ENCODE assay signal across 8 mouse cellular contexts in the genomic region with DNA sequence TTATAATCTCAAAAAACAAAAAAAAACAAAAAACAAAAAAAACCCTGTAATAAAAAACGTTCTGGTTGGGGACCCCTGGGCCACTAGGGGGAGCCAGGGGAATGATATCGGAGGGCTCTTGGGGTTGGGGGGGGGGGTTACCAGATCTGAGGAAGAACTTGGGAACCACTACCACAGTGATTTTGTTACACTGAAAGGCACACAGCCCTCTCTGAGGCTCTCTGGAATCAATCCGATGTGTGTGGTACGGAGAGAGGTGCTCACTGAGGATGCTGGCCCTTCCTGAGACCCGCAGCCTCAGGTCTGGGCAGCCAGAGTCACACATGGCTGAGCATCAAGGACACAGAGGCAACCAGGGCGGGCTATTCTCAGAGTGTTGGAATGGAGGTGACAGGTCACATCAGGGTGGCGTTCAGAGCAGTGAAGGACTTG.
DNase-seq lines count a peak whose midpoint lies in the region; ATAC-seq and TF ChIP-seq lines count a peak whose summit lies in the region.

No protein-coding gene starts in this region.

- WGBS in heart, embryonic 12.5 days: 39% methylated on average over 7 of the region's 7 CpGs
- 21% methylated on average over 7 of the region's 7 CpGs for whole genome bisulfite sequencing in kidney, postnatal 0 days
- 17% methylated on average over 7 of the region's 7 CpGs for WGBS in neural tube, embryonic 13.5 days

- H3K4me3 ChIP-seq in heart, embryonic 12.5 days: no peak overlapping the region
- no peak overlapping the region for H3K4me3 ChIP-seq in kidney, postnatal 0 days (replicated peaks; ENCODE audit: low read depth, low read length)
- no peak overlapping the region for H3K4me3 ChIP-seq in neural tube, embryonic 13.5 days

- no peak overlapping the region for H3K9ac ChIP-seq in heart, embryonic 12.5 days
- no peak overlapping the region for H3K9ac ChIP-seq in kidney, postnatal 0 days (ENCODE audit: low read depth, low read length)
- H3K9ac ChIP-seq in neural tube, embryonic 13.5 days: no peak overlapping the region

- peak overlapping the region; percentile 6; the same call in 1 of the 2 replicates for H3K27ac ChIP-seq in heart, embryonic 12.5 days (ENCODE audit: poor library complexity, severe bottlenecking)
- H3K27ac ChIP-seq in kidney, postnatal 0 days: no peak overlapping the region
- H3K27ac ChIP-seq in neural tube, embryonic 13.5 days (replicated peaks): peak overlapping the region; percentile 80

- H3K36me3 ChIP-seq in heart, embryonic 12.5 days: no peaks in the 10 kb centered on the region
- no peaks in the 10 kb centered on the region for H3K36me3 ChIP-seq in kidney, postnatal 0 days (ENCODE audit: insufficient read depth, low read length)
- H3K36me3 ChIP-seq in neural tube, embryonic 13.5 days: no peaks in the 10 kb centered on the region

- H3K9me3 ChIP-seq in heart, embryonic 12.5 days (replicated peaks): no peaks in the 10 kb centered on the region
- H3K9me3 ChIP-seq in kidney, postnatal 0 days (replicated peaks; ENCODE audit: low read length): no peaks in the 10 kb centered on the region
- H3K9me3 ChIP-seq in neural tube, embryonic 13.5 days: no peaks in the 10 kb centered on the region

- peak overlapping the region; percentile 35; the same call in 1 of the 2 replicates for H3K4me2 ChIP-seq in heart, embryonic 12.5 days
- H3K4me2 ChIP-seq in kidney, postnatal 0 days (ENCODE audit: low read length): no peak overlapping the region
- H3K4me2 ChIP-seq in neural tube, embryonic 13.5 days: no peak overlapping the region

- H3K4me1 ChIP-seq in heart, embryonic 12.5 days (replicated peaks): peaks cover 32% of the 10 kb centered on the region
- peaks cover 8% of the 10 kb centered on the region; the same call in 1 of the 2 replicates for H3K4me1 ChIP-seq in kidney, postnatal 0 days (replicated peaks; ENCODE audit: insufficient read depth, low read length)
- peaks cover 55% of the 10 kb centered on the region for H3K4me1 ChIP-seq in neural tube, embryonic 13.5 days (replicated peaks)

- TF ChIP-seq CTCF in kidney, postnatal 0 days (IDR thresholded peaks at IDR 0.05; ENCODE audit: low read depth): peak; percentile 67

- ATAC-seq in heart, embryonic 12.5 days (ENCODE audit: insufficient number of reproducible peaks, low FRiP score): no peak
- peak; percentile 64; the same call in 1 of the 2 replicates for ATAC-seq in kidney, postnatal 0 days (replicated peaks; ENCODE audit: low FRiP score, low read depth)
- ATAC-seq in neural tube, embryonic 13.5 days (ENCODE audit: low read depth): peak; percentile 47; the same call in 1 of the 2 replicates
- no peak for ATAC-seq in megakaryocyte, adult 5-6 weeks (ENCODE audit: poor library complexity, severe bottlenecking)

- peak; percentile 23 for DNase-seq in ovary, postnatal 36 days (ENCODE audit: low spot score)
- DNase-seq in ovary, postnatal 10 days (ENCODE audit: low spot score): no peak
- DNase-seq in embryo, embryonic 11 days: peak; percentile 78
- peak; percentile 60 for DNase-seq in kidney, postnatal 0 days (ENCODE audit: low spot score)
- DNase-seq in urinary bladder, postnatal 10 days (ENCODE audit: low spot score): no peak

- no peaks in the 10 kb centered on the region for H3K27me3 ChIP-seq in heart, embryonic 12.5 days (replicated peaks)
- H3K27me3 ChIP-seq in kidney, postnatal 0 days (ENCODE audit: insufficient read depth, low read length): no peaks in the 10 kb centered on the region
- H3K27me3 ChIP-seq in neural tube, embryonic 13.5 days: no peaks in the 10 kb centered on the region

Comparison
In these comparisons a context has a peak if more than half of its experiments do, and no peak if none do; other contexts are left out.
1. DNase-seq: peak in ovary, postnatal 36 days (single experiment), embryo, embryonic 11 days (single experiment) and kidney, postnatal 0 days (single experiment); none in ovary, postnatal 10 days (single experiment) and urinary bladder, postnatal 10 days (single experiment).
2. ATAC-seq: peak in kidney, postnatal 0 days (single experiment) and neural tube, embryonic 13.5 days (single experiment); none in heart, embryonic 12.5 days (single experiment) and megakaryocyte, adult 5-6 weeks (single experiment).